Mouse (Mus musculus) layer of hippocampus, postnatal 10 days (tissue): Measurements from ENCODE around the gene Ucn3. TPM values are rescaled to one million over a fixed set of nuclear protein-coding genes. Genes with fewer than 3 reads are reported as not detected.
A peak's percentile ranks its signal among the peaks of the same experiment; 100 is the strongest.
"Not testable (repeated sequence)": the region's sequence is repeated elsewhere in the genome, so short reads cannot be mapped to it uniquely, and the experiment has no call there.

Experiments used
- DNase-seq, 2 experiments: peaks; one replicate each; pipeline ENCODE4 v3.0.0; 2021; ENCODE audit warnings: low spot score in 2 of 2
- long read RNA-seq: library from polyadenylated mRNA; stranded (forward); transcript quantifications from one replicate; pipeline ENCODE4 v2.0.0, GENCODE M21; 2023
- total RNA-seq, 2 experiments: library from RNA; stranded (reverse); gene quantifications; 2 replicates each; pipeline ENCODE4 v1.2.3; 2021

The Ucn3 gene
- total RNA-seq, result not detected
- long read RNA-seq, result 0 reads

DNA sequence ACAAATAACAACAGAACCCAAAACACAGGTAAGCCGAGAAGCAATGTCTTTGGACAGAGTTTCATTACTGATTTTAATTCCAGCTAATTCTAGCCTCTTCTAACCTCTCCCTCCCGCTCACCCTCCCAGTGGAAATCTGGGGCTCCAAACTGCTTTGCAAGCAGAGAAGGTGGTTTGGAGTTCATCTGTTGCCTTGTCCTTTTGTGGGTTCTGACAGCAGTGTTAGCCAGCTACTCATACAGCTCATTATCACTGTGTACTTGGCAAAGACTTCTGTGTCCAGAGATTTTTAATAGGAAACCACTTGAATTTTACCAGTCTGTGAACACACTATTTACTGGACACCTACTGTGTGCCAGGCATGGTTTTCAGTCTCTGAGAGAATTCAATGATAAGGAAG is at the start of gene Ucn3:
Gene Ucn3 (minus strand): TSS at position 101 of the 400 bp plus-strand sequence.
- DNase-seq, result no peak

DNA sequence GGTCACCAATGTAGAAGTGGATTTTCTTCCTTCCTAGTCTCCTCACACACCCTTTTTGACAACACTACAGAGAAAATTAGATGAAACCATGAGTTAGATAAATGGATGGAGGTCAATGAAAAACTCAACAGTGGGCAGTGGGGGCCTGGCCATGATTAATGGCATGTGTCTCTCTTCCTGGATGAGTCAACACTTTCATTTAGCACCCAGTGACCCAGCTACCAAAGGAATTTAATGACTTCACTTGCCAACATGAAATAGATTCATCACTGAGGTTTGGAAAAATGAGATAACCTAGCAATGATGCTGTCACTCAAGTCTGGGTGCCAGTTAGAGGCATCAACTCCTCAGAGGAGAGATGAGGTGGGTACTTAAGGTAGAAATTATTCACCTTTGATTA is 46.9 kb upstream of the Ucn3 start:
- DNase-seq, result no peak

- DNase-seq, result no peak
These were observed 23.7 kb upstream of the Ucn3 start for GRCm38 (mm10) chr13:3968849-3969248.

GRCm38 (mm10) chr13:3951198-3951914 is 6.2 kb upstream of the Ucn3 start:
- no peak for DNase-seq

GRCm38 (mm10) chr13:3949477-3949876 is 4.3 kb upstream of the Ucn3 start:
- DNase-seq, result no peak

DNA sequence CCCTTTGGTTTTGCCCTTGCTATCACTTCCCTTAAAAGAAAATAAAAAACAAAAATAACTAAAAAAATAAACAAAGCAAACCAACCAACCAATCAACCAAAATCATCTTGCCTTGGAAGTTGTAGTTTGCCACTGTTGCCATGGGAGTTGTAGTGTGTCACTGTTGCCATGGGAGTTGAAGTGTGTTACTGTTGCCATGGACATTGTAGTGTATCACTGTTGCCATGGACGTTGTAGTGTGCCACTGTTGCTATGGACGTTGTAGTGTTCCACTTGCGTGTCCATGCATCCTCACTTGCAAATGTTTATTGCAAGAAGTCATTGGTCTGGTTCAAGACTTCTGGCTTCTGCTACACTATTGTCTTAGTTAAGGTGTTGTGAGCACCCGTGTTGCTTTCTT is 2.1 kb upstream of the Ucn3 start:
- DNase-seq, result no peak

- no peak for DNase-seq
These were observed 450 bp downstream of the Ucn3 start for GRCm38 (mm10) chr13:3944699-3945098.

DNA sequence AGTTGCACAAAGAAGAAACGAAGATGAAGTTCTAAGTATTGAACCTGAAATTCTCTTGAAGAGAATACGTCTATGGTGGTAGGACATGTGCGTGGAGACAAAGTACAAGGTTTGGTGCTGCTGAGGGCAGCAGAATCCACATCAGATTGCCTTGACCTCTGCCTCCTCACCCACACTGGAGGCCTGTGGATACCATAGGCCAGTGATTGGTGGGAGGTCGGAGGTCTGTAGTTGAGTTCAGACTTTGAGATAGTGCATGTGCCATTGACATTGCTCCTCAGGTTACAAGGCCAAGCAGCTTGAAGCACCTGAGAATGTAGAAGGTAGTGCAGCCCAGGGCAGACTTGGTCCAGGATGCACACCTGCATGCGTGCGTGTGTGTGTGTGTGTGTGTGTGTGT is 19.1 kb downstream of the Ucn3 start:
- DNase-seq, result no peak

GRCm38 (mm10) chr13:3925632-3926031 is 19.5 kb downstream of the Ucn3 start:
- DNase-seq, result no peak

GRCm38 (mm10) chr13:3924483-3924882 is 20.7 kb downstream of the Ucn3 start:
- DNase-seq, result no peak

DNA sequence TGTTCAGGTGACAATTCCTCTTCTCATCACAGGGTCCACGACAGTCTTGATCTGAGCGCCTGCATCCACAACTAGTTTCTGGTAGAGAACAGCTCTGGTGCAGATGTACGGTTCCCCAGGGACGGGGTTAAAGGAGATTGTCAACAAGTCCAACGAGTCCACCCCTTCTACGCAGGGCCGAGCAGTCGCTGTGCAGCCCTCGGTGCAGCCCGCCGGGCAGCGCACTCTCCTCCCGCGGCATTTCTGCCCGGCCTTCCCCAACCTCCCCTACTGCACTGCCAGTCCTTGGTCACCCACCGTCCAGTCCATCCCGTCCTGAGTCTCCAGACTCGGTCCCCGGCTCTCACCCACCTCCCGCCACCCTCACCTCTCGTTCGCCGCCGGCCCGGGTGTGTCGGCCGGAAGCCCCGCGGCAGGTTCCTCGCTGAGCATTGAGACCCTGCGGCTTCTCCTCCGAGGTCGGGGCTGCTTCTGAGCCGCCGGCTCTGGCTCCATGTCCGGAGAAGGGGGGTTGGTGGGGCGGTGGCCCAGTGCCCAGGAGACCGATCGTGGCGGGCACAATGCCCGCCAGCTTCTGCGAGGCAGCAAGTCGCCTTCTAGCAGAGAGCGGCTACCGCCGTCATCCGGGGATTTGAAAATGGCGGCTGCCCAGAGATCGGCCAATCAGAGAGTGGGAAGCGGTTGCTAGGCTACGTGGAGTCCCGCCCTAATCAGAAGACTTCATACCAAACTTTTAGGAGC is 27.4 kb downstream of the Ucn3 start, which contains the start of the genes Net1 and Tubal3:
Gene Net1 (minus strand): TSS at position 650 of the 741 bp plus-strand sequence.
Gene Tubal3 (plus strand): TSS at position 704 of the 741 bp plus-strand sequence.
- DNase-seq, result peak; percentile 91 to 93

DNA sequence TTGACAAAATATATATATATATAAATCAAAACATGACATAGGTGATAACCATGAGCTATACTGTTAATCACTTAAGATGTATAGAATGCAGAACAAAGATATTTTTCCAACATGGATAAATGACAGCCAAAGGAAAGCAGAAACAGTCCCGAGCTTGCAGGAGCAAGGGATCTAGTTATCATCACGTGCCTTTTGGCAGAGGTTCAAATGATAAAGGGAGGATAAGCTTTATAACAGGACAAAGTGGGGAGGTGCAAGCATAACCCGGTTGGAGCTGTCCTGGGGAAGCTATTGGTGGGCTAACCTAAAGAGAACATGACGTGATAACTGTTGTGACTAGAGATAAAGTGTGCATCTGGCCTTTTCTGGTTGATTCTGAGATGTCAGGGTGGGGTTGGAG is 31.6 kb downstream of the Ucn3 start:
- no peak for DNase-seq

GRCm38 (mm10) chr13:3910356-3910755 is 34.8 kb downstream of the Ucn3 start:
- DNase-seq, result no peak

GRCm38 (mm10) chr13:3908262-3908661 is 36.9 kb downstream of the Ucn3 start:
- DNase-seq, result no peak

DNA sequence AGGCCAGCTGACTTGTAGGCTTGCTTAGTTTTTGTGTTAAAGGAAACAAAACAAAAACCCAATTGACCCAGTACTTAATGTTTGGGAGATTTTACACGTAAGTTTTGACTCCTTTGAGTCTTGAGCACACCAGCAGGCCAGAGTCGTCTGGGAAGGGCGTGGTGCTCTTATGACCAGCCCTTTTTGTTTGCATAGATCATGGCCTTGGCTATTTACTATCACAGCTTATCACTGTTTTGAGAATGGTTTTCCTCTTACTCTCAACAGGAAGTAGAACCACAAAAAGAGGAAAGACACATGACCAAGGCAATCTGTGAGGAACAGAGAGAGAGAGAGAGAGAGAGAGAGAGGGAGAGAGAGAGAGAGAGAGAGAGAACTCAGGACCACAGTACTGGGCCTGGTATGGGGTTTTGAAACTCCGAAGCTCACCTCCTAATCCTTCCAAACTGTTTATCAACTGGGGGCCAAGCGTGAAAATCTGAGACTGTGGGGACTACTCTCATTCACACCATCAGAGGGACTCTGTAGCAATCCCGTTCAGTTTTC is 37.9 kb downstream of the Ucn3 start:
- DNase-seq, result no peak

- DNase-seq, result no peak
These were observed 45.8 kb downstream of the Ucn3 start for GRCm38 (mm10) chr13:3899301-3899700.

DNA sequence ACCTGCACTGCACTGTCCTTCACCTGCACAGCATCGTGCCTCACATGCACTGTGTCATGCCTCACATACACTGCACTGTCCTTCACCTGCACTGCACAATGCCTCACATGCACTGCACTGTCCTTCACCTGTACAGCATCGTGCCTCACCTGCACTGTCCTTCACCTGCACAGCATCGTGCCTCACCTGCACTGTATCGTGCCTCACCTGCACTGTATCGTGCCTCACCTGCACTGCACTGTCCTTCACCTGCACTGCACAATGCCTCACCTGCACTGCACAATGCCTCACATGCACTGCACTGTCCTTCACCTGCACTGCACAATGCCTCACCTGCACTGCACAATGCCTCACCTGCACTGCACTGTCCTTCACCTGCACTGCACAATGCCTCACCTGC is 46.9 kb downstream of the Ucn3 start:
- not testable (repeated sequence) for DNase-seq

DNA sequence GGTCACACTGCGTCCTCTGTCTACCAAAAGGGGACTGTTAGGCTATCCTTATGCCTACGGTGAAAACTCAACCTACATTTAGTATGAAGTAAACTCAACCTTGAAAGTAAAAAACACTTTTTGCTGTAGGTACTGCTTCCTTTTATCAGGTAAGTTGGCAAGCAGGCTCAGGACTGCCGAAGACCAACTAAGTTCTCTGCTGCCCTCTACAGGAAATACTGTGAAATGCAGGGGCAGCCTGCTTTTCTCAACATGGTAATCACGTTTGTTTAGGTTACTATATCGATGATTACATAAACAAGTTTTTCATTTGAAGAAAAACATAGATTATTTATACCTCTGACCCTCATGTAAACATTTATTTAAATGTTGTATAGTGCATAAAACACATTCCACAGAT is 48.2 kb downstream of the Ucn3 start:
- peak; percentile 72 to 78 for DNase-seq

GRCm38 (mm10) chr13:3896032-3896431 is 49.1 kb downstream of the Ucn3 start:
- no peak for DNase-seq

DNA sequence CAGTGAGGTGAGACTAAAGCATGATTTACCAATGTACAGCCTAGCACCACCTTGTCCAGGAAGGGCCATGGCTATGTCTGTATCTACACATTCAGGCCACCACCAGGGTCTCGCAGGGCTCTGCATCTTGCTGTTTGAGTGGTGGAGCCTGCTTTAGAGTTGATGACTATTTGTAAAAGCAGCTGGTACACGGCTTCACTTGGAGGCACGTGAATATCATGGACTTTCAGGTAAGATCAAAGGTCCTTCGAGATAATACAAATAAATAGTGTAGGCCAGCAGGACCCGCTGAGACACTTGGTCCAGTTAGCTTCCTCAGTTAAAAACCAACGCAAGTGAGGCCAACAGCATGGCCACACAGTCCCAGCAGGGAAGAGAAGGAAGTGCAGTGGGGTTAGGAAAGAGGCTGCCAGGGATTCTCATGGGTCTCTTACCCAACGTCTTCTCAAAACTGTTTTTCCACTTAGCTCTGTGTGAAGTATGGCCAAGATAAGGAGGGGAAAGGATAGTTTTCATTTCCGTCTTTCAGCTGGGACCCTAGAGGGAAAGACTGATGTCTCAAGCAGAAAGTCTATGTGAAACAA is 49.7 kb downstream of the Ucn3 start:
- DNase-seq, result no peak

- no peak for DNase-seq
These were observed 50.6 kb downstream of the Ucn3 start for GRCm38 (mm10) chr13:3894549-3894948.
